ENCODE assay signal across 9 mouse cellular contexts in genomic region chr8:84789855-84790486, GRCm38 (mm10). TPM values are rescaled to one million over a fixed set of nuclear protein-coding genes. Genes with fewer than 3 reads are reported as not detected.
DNase-seq lines count a peak whose midpoint lies in the region; ATAC-seq lines count a peak whose summit lies in the region.
"Had no signal": no experiment of that assay in that cellular context is flagged by ENCODE, and none has a peak within 500 bp of the region (broad histone marks: within the 10 kb centered on the region; RNA-seq: fewer than 3 reads in every experiment).

No protein-coding gene starts in this region.

- peak; percentile 79 for DNase-seq in layer of hippocampus, adult 11-12 months (ENCODE audit: low spot score)
- DNase-seq in layer of hippocampus, adult 8-10 months (ENCODE audit: low spot score in 2 of 2) = no peak
- DNase-seq in adrenal gland, postnatal 25 days = peak; percentile 53
- DNase-seq in cerebellum, adult 11-12 months = peak; percentile 84
- peak; percentile 79 for DNase-seq in gastrocnemius, adult 18-20 months (ENCODE audit: low spot score)
- no peak for DNase-seq in kidney, adult 11 months
- no peak for DNase-seq in urinary bladder, postnatal 14 days (ENCODE audit: low spot score)
- DNase-seq: kidney, postnatal 10 days had no signal

- ATAC-seq in frontal cortex, adult (ENCODE audit: low TSS enrichment) = no peak

RNA-seq across cellular contexts. Expression of gene Nfix, which starts 10.2 kb away (rescaled TPM):
- 100 to 1,000 TPM; 453 to 552 (median 494) TPM for total RNA-seq in layer of hippocampus, adult 8-10 months (2022)
- total RNA-seq in adrenal gland, postnatal 25 days (2021) = 87.7 and 111 TPM in 2 replicates
- total RNA-seq in gastrocnemius, adult 18-20 months (2021) = 100 to 1,000 TPM; 481 to 528 TPM

RNA-seq across cellular contexts. Expression of gene Dand5, which starts 32.7 kb away (rescaled TPM):
- total RNA-seq in layer of hippocampus, adult 8-10 months (2022) = 10 to 100 TPM in 1 of 4 experiments, 1 to 10 TPM in 3; 8.4 to 10.5 (median 8.9) TPM
- 11.2 and 11.6 TPM in 2 replicates for total RNA-seq in adrenal gland, postnatal 25 days (2021)
- total RNA-seq in gastrocnemius, adult 18-20 months (2021) = 10 to 100 TPM; 12.8 to 12.9 TPM

RNA-seq across cellular contexts. Expression of gene Gadd45gip1, which starts 41.4 kb away (rescaled TPM):
- total RNA-seq in layer of hippocampus, adult 8-10 months (2022) = 10 to 100 TPM; 21.6 to 27.7 (median 23.3) TPM
- 55.1 and 59.9 TPM in 2 replicates for total RNA-seq in adrenal gland, postnatal 25 days (2021)
- 10 to 100 TPM; 22.9 to 24.2 TPM for total RNA-seq in gastrocnemius, adult 18-20 months (2021)

RNA-seq across cellular contexts. Expression of gene Rad23a, which starts 50.5 kb away (rescaled TPM):
- 10 to 100 TPM; 66.4 to 76.2 (median 70.5) TPM for total RNA-seq in layer of hippocampus, adult 8-10 months (2022)
- 116 and 120 TPM in 2 replicates for total RNA-seq in adrenal gland, postnatal 25 days (2021)
- total RNA-seq in gastrocnemius, adult 18-20 months (2021) = 100 to 1,000 TPM; 171 to 176 TPM

RNA-seq across cellular contexts. Expression of gene Calr, which starts 56.8 kb away (rescaled TPM):
- 100 to 1,000 TPM; 399 to 630 (median 506) TPM for total RNA-seq in layer of hippocampus, adult 8-10 months (2022)
- total RNA-seq in adrenal gland, postnatal 25 days (2021) = 489 and 566 TPM in 2 replicates
- total RNA-seq in gastrocnemius, adult 18-20 months (2021) = 100 to 1,000 TPM; 145 to 160 TPM

Comparison
In these comparisons a context has a peak if more than half of its experiments do, and no peak if none do; other contexts are left out.
1. DNase-seq: peak in layer of hippocampus, adult 11-12 months (single experiment), adrenal gland, postnatal 25 days (single experiment), cerebellum, adult 11-12 months (single experiment) and gastrocnemius, adult 18-20 months (single experiment); none in layer of hippocampus, adult 8-10 months (0 of 2), kidney, adult 11 months (single experiment) and urinary bladder, postnatal 14 days (single experiment).